Mouse (Mus musculus) olfactory bulb, adult 2 months (tissue): ENCODE results near the gene Uvrag.

Experiments
- CTCF ChIP-seq: fragments of 200-500 bp; IDR thresholded peaks from 2 replicates; pipeline ENCODE4 v1.5.1; 2012; ENCODE audit warnings: low read depth, mild to moderate bottlenecking, low read length, moderate library complexity; ENCODE audit not compliant: insufficient read depth
- POLR2A ChIP-seq: fragments of 200-500 bp; IDR thresholded peaks from 2 replicates; pipeline ENCODE4 v1.6.1; 2012; ENCODE audit warnings: mild to moderate bottlenecking, low read depth, low read length, moderate library complexity; ENCODE audit not compliant: insufficient read depth

- TF ChIP-seq POLR2A (no peak), CTCF (no peak)
These were observed 246.2 kb downstream of the Uvrag start for GRCm38 (mm10) chr7:98894768-98895167.
